Mouse (Mus musculus) left cerebral cortex, postnatal 4 days (tissue): ENCODE data around the gene Lipc. TPM values are rescaled to one million over a fixed set of nuclear protein-coding genes. Genes with fewer than 3 reads are reported as not detected.

ENCODE experiments used
- DNase-seq: peaks from one replicate; pipeline ENCODE4 v3.0.0-alpha.2; 2022
- intact Hi-C: fragments of 180-260 bp; cut with DNase I; formaldehyde crosslinking; loops from one replicate; pipeline ENCODE4 v1.15.1; 2025
- microRNA-seq: library from miRNA; unstranded; fragments of <30 nt; microRNA quantifications from one replicate; pipeline ENCODE4 v1.2.0, GENCODE M21; 2022
- total RNA-seq, 2 experiments: library from RNA; stranded (reverse); gene quantifications; 2 replicates each; pipeline ENCODE4 v1.2.3; 2021

Gene Lipc
- total RNA-seq, 2 experiments from 2014 or later: not detected

GRCm38 (mm10) chr9:70775517-70775916 lies 176.5 kb downstream of the Lipc start:
- intact Hi-C loops: no loop called here
- no peak for DNase-seq

- intact Hi-C loops: no loop called here
- DNase-seq: no peak
Measured at GRCm38 (mm10) chr9:70760974-70761373, 191.1 kb downstream of the Lipc start.

- intact Hi-C loops: no loop called here
Measured at GRCm38 (mm10) chr9:70751504-70752222, 200.4 kb downstream of the Lipc start.

More at GRCm38 (mm10) chr9:70751504-70752222, 200.4 kb downstream of the Lipc start:
- DNase-seq: no peak

Small RNA genes within 50 kb of the gene (microRNA-seq; reads per million reads assigned to microRNA genes)
- not detected for gene Gm25149

Other genes with a start within 250 kb of the Lipc start
- gene Aqp9, start 216.5 kb upstream of the Lipc start, total RNA-seq: 1 to 10 TPM in 1 of 2 experiments, under 1 TPM in 1; 0.87 to 1.5 TPM